Comparison of ENCODE assay signal across 9 mouse cellular contexts in the genomic region with DNA sequence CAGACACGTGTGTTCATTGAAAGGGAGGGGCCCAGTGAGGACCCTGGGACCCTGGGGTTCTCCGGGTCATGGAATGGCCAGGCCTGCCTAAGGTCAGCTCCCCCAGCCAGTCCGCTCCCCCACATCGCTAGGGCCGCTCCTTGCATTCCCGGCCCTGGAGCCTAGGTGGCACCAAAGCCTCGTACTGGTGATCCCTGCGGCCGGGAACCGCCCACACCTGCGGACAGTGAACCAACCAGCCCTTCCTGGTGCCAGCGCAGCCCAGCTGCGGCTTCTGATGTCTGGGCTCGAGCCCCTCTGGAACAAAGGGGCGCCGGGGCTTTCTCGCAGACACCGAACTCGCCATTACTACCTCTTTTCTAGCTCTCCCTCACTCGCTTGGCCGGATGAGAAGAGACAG. TPM values are rescaled to one million over a fixed set of nuclear protein-coding genes. Genes with fewer than 3 reads are reported as not detected.
DNase-seq lines count a peak whose midpoint lies in the region; ATAC-seq and TF ChIP-seq lines count a peak whose summit lies in the region.
"Had no signal": no experiment of that assay in that cellular context is flagged by ENCODE, and none has a peak within 500 bp of the region (broad histone marks: within the 10 kb centered on the region; RNA-seq: fewer than 3 reads in every experiment).

No protein-coding gene starts in this region.

- in situ Hi-C loops in ES-E14 (cut with MboI; ENCODE audit: low sequenced_read_pairs in 2 of 2, unreplicated experiment in 2 of 2): no loop called here

- H3K36me3 ChIP-seq in ES-E14 (ENCODE audit: control insufficient read depth, insufficient read depth, low read length, poor library complexity, severe bottlenecking): no peaks in the 10 kb centered on the region
- no peaks in the 10 kb centered on the region for H3K36me3 ChIP-seq in forebrain, embryonic 14.5 days (ENCODE audit: control insufficient read depth, insufficient read depth, low read length)

- H3K27me3 ChIP-seq in forebrain, embryonic 14.5 days (replicated peaks; ENCODE audit: control insufficient read depth, insufficient read depth, low read length): peaks cover 48% of the 10 kb centered on the region

- peak overlapping the region; percentile 31 to 39 for H3K4me3 ChIP-seq in ES-E14 (ENCODE audit: insufficient read depth in 1 of 2, low read depth in 1 of 2, low read length in 2 of 2, poor library complexity in 1 of 2, severe bottlenecking in 1 of 2)
- H3K4me3 ChIP-seq in forebrain, embryonic 14.5 days (ENCODE audit: low read depth, low read length): peak overlapping the region; percentile 40
- H3K4me3 ChIP-seq in lung, adult 2 months (replicated peaks; ENCODE audit: extremely low read depth, low read depth, low read length): peak overlapping the region; percentile 39

- 1% methylated on average over 21 of the region's 21 CpGs for WGBS in forebrain, embryonic 14.5 days
- WGBS in lung, adult 2 months: under 1% methylated on average over 21 of the region's 21 CpGs

- peaks cover 3 to 4% of the 10 kb centered on the region in 2 experiments; a peak in 1 of 4 replicates for H3K4me1 ChIP-seq in ES-E14 (ENCODE audit: control insufficient read depth in 2 of 2, insufficient read depth in 2 of 2, low read length in 2 of 2, poor library complexity in 1 of 2)
- peaks cover 8% of the 10 kb centered on the region; the same call in 1 of the 2 replicates for H3K4me1 ChIP-seq in forebrain, embryonic 14.5 days (ENCODE audit: control insufficient read depth, insufficient read depth, low read length)
- H3K4me1 ChIP-seq in lung, adult 2 months (ENCODE audit: control insufficient read depth, insufficient read depth, low read length): peaks cover 20% of the 10 kb centered on the region

- ATAC-seq in forebrain, embryonic 14.5 days: peak; percentile 60
- peak; percentile 71 for ATAC-seq in neutrophil, adult 5-6 weeks (ENCODE audit: extremely low read depth, insufficient number of reproducible peaks, low FRiP score, poor library complexity, severe bottlenecking)

- TF ChIP-seq CTCF in lung, adult 2 months (IDR thresholded peaks at IDR 0.05; ENCODE audit: insufficient read depth, low read length): peak; percentile 72

- no peaks in the 10 kb centered on the region for H3K9me3 ChIP-seq in ES-E14 (ENCODE audit: control insufficient read depth, insufficient read depth, low read depth, low read length)
- H3K9me3 ChIP-seq in forebrain, embryonic 14.5 days (replicated peaks; ENCODE audit: control insufficient read depth, low read length): no peaks in the 10 kb centered on the region

- peak; percentile 69 for DNase-seq in ES-E14 (ENCODE audit: low read depth, low spot score)
- DNase-seq in cerebellum, adult 11-12 months: peak; percentile 55
- DNase-seq in forebrain, embryonic 14.5 days (ENCODE audit: low spot score): peak; percentile 74
- peak; percentile 82 to 87 for DNase-seq in heart, postnatal 14 days
- DNase-seq in kidney, postnatal 4 days: peak; percentile 90
- DNase-seq in lung, adult 2 months: peak; percentile 84
- peak; percentile 61 for DNase-seq in testis, postnatal 14 days (ENCODE audit: low spot score)

- H3K4me2 ChIP-seq in forebrain, embryonic 14.5 days (ENCODE audit: low read length): peak overlapping the region; percentile 73

- H3K27ac ChIP-seq in ES-E14 (ENCODE audit: insufficient read depth, low read depth, low read length, poor library complexity, severe bottlenecking): no peak overlapping the region
- H3K27ac ChIP-seq in forebrain, embryonic 14.5 days (ENCODE audit: low read depth, low read length): no peak overlapping the region
- H3K27ac ChIP-seq: macrophage had no signal

- H3K9ac ChIP-seq in ES-E14 (ENCODE audit: insufficient read depth, low read depth, low read length, poor library complexity, severe bottlenecking): no peak overlapping the region
- peak overlapping the region; percentile 44; the same call in 1 of the 2 replicates for H3K9ac ChIP-seq in forebrain, embryonic 14.5 days (ENCODE audit: low read length)

- intact Hi-C loops in heart, postnatal 14 days (cut with DNase I): loop anchor here (1.0 to 10.0 kb wide), 3 partner anchors 75 to 307 kb away; no protein-coding TSS in a partner anchor

- no peak for TF ChIP-seq POLR2A in lung, adult 2 months (IDR thresholded peaks at IDR 0.05; ENCODE audit: borderline replicate concordance, extremely low read depth, low read depth, low read length)

TF ChIP-seq in ES-E14, 5 proteins besides CTCF, POLR2A, EP300 and RAD21:
- no peak for TF ChIP-seq CHD2 (IDR thresholded peaks at IDR 0.05; ENCODE audit: low read depth, low read length)
- TF ChIP-seq ZC3H11A (IDR thresholded peaks at IDR 0.05; ENCODE audit: borderline replicate concordance, low read depth, low read length): 0 out of 2 replicates have a peak, but pooled peaks have one; percentile 37
TF ChIP-seq in ES-E14: peak in this region for 1.

RNA-seq across cellular contexts. Expression of a gene that starts 1.1 kb away (rescaled TPM):
- 0.37 and 0.54 TPM in 2 replicates for total RNA-seq in ES-E14 (2012; rRNA removed)
- 0.10 and 0.46 TPM in 2 replicates for polyA plus RNA-seq in forebrain, embryonic 14.5 days (2014; fragmentation: Nextera tagmentation; extraction: Ambion mirVana)
- total RNA-seq in heart, postnatal 14 days (2021): 1 to 10 TPM; 1.2 to 1.4 TPM
- 6.1 and 9.5 TPM in 2 replicates for polyA plus RNA-seq in lung, adult 2 months (2012; rRNA removed)
- 4.4 and 5.2 TPM in 2 replicates for total RNA-seq in neutrophil, adult 5-6 weeks (2017)
